Mouse (Mus musculus): ENCODE measurements around the gene Mob4. TPM values are rescaled to one million over a fixed set of nuclear protein-coding genes. Genes with fewer than 3 reads are reported as not detected.
"Not testable (repeated sequence)": the region's sequence is repeated elsewhere in the genome, so short reads cannot be mapped to it uniquely, and the experiment has no call there.

Gene Mob4
- polyA plus RNA-seq, 1 experiment from 2014 or later: 152 TPM

DNA sequence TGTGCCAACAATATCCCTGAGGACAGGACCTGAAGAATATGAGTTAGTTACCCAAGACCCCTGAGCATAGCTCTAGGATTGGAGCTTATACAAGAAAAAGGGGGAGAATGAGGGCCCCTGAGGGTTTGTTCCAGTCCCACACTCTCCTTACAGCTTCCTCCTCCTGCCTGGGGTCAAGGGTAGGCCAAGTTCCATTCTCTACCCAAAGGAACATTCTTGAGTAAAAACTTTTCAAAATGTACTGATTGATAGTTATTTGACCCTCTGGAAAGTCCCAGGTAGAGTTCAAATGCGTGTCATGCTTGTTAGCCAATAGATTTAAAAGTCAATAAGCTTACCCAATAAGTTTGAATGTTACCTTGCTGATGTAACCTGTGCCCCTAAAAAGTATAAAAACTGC lies 23.4 kb upstream of the Mob4 start:
- no peak overlapping the region for H3K9ac ChIP-seq
- H3K36me3 ChIP-seq: no peaks in the 10 kb centered on the region
- 0 out of 2 replicates have a peak, but pooled peaks cover 2% of the 10 kb centered on the region for H3K4me1 ChIP-seq (replicated peaks)
- 76% methylated on average over 1 of the region's 1 CpGs for WGBS
- no peak overlapping the region for H3K4me2 ChIP-seq (replicated peaks)
- no peak overlapping the region for H3K4me3 ChIP-seq (replicated peaks)
- no peaks in the 10 kb centered on the region for H3K27me3 ChIP-seq (replicated peaks)
- no peak for ATAC-seq
- H3K9me3 ChIP-seq: no peaks in the 10 kb centered on the region
- H3K27ac ChIP-seq: no peak overlapping the region

DNA sequence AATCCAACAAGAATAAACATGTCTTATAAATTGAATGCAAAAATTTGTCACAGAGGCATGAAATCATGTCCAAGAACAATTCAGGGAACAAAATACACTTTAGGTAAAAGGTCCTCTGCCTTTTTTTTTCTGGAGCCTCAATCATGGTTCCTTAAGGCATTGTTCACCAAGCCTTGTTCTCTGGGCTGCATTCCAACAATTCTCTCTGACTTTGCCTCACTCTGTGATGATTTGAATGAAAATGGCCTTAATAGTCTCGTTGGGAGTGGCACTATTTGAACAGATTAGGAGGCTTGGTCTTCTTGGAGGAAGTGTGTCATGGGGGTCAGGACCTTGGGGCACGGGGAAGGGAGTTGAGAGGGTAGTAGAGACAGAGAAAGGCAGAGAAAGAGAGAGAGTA lies 22.6 kb upstream of the Mob4 start:
- Histone ChIP-seq H3K36me3 (no peaks in the 10 kb centered on the region), H3K4me2 (replicated peaks) (no peak overlapping the region), H3K4me1 (replicated peaks) (0 out of 2 replicates have a peak, but pooled peaks cover 2% of the 10 kb centered on the region), H3K27ac (no peak overlapping the region), H3K9me3 (no peaks in the 10 kb centered on the region), H3K4me3 (replicated peaks) (no peak overlapping the region), H3K27me3 (replicated peaks) (no peaks in the 10 kb centered on the region), H3K9ac (no peak overlapping the region)
- no peak for ATAC-seq
- WGBS: 60% methylated on average over 2 of the region's 2 CpGs

DNA sequence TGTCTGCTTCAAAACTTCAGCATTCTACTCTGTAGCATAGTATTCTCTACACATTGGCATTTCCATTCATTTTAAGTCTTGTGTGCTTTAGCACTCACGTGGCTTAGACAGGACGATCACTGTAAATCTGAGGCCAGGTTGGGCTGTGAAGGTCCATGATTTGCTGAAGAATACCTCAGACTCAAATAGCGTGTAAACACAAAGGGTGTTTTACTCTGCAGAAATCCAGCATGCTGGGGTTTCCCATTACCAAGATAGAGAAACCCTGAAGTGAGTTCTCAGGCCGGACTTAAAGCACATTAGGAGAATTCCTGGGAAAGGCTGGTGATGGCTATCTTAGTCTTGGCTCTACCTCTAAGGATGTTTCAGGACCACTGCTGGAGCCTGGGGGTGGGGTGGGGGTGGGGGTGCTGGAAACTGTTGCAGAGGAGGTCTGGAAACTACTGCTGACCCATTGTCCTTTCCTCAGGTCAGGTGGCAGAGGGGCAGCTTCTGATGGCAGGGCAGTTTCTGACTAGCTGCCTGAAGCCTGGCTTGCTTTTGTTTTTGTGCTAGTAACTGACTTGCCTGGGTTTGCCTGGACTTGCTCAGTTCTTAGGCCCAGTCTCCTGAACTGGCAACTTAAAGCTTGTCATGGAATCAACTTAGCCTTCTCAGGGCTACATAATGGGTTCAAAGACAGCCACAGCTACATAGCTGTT lies 21.8 kb upstream of the Mob4 start:
- Histone ChIP-seq H3K4me3 (replicated peaks) (no peak overlapping the region), H3K27me3 (replicated peaks) (no peaks in the 10 kb centered on the region), H3K4me2 (replicated peaks) (no peak overlapping the region), H3K4me1 (replicated peaks) (0 out of 2 replicates have a peak, but pooled peaks cover 2% of the 10 kb centered on the region), H3K9me3 (no peaks in the 10 kb centered on the region), H3K27ac (no peak overlapping the region), H3K9ac (no peak overlapping the region), H3K36me3 (no peaks in the 10 kb centered on the region)
- no peak for ATAC-seq
- WGBS: 90% methylated on average over 4 of the region's 4 CpGs

DNA sequence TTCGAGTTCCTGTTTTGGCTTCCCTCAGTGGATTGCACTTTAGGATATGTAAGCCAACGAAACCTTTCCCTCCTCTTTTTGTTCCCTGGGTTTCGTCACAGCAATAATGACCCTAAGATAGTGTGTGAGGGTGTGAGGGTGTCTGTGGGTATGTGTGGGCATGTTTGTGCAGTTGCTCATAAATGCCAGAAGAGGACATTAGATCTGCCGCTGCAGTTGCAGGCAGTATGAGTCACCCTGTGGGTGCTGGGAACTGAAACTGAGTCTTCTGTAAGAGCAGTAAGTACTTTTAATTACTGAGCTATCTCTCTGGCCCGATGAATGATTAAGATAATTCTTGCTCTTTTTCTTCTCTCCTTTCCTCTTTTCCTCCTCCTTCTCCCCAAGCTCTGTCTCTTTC lies 8.0 kb upstream of the Mob4 start:
- H3K9ac ChIP-seq: no peak overlapping the region
- no peak for ATAC-seq
- WGBS: 78% methylated on average over 5 of the region's 5 CpGs
- no peak overlapping the region for H3K4me3 ChIP-seq (replicated peaks)
- no peak overlapping the region for H3K4me2 ChIP-seq (replicated peaks)
- H3K4me1 ChIP-seq (replicated peaks): no peaks in the 10 kb centered on the region
- H3K9me3 ChIP-seq: no peaks in the 10 kb centered on the region
- no peaks in the 10 kb centered on the region for H3K27me3 ChIP-seq (replicated peaks)
- H3K27ac ChIP-seq: no peak overlapping the region
- no peaks in the 10 kb centered on the region for H3K36me3 ChIP-seq

DNA sequence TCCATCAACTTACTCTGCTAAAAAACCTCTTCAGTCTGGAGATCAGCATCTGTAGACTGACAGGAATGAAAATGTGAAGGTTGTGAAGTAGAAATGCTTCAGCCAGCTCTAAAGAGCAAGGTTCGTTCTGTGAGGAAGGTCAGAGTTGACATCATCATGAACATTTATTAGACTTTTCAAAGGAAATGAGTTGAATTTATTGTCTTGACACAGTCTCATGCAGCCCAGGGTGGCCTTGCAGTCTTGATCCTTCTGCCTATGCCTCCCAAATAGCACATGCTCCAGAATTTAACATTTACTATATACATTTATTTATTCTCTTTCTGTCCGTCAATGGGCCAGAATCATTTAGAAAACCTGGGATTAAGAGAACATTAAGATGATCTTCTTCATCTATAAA lies 7.5 kb upstream of the Mob4 start:
- WGBS: 77% methylated on average over 2 of the region's 2 CpGs
- no peak overlapping the region for H3K4me3 ChIP-seq (replicated peaks)
- no peak for ATAC-seq
- no peaks in the 10 kb centered on the region for H3K9me3 ChIP-seq
- H3K27ac ChIP-seq: no peak overlapping the region
- no peak overlapping the region for H3K4me2 ChIP-seq (replicated peaks)
- no peak overlapping the region for H3K9ac ChIP-seq
- H3K4me1 ChIP-seq (replicated peaks): no peaks in the 10 kb centered on the region
- no peaks in the 10 kb centered on the region for H3K27me3 ChIP-seq (replicated peaks)
- no peaks in the 10 kb centered on the region for H3K36me3 ChIP-seq

DNA sequence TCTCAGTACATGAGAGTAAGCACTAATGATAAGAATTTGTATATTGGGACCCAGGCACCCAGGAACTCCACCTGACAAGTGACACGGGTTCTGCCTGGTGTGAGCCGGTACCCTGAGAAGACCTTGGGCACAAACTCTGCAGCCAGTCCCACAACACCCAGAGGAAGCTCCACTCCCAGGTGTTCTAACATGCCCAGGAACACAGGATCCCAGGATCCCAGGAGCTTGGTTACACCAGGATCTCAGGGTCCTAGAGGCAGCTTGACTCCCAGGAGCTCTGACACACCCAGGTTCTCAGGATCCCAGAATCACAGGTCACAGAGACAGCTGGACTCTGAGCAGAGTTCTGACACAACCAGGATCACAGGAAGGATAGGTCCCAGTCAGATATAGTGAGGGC lies 6.9 kb upstream of the Mob4 start:
- not testable (repeated sequence) for ATAC-seq; H3K36me3 ChIP-seq; H3K4me1 ChIP-seq (replicated peaks); H3K27ac ChIP-seq; H3K27me3 ChIP-seq (replicated peaks); H3K9me3 ChIP-seq; H3K4me2 ChIP-seq (replicated peaks); H3K4me3 ChIP-seq (replicated peaks); H3K9ac ChIP-seq
- WGBS: 92% methylated on average over 2 of the region's 2 CpGs

DNA sequence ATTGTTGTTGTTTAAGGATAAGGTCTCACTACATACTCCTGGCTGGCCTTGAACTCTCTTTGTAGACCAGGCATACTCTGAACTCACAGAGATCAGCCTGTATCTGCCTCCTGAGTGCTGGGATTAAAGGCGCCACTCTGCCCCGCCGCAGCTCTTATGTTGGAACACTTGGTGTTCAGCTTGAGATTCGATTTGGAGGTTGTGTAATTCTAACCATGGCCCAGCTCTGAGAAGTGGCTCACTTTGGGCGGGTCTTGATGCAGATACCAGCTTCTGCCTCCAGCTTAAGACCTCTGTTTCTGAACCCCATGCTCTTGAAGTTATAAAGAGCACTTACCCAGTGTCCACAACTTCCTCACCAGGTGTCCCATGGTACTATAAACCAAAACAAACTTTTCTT lies 1.3 kb upstream of the Mob4 start:
- Histone ChIP-seq H3K27me3 (replicated peaks) (no peaks in the 10 kb centered on the region), H3K27ac (no peak overlapping the region), H3K4me3 (replicated peaks) (no peak overlapping the region), H3K4me2 (replicated peaks) (no peak overlapping the region), H3K9ac (no peak overlapping the region), H3K4me1 (replicated peaks) (peaks cover 7% of the 10 kb centered on the region; the same call in 1 of the 2 replicates), H3K9me3 (no peaks in the 10 kb centered on the region), H3K36me3 (no peaks in the 10 kb centered on the region)
- 89% methylated on average over 5 of the region's 5 CpGs for WGBS
- ATAC-seq: no peak

DNA sequence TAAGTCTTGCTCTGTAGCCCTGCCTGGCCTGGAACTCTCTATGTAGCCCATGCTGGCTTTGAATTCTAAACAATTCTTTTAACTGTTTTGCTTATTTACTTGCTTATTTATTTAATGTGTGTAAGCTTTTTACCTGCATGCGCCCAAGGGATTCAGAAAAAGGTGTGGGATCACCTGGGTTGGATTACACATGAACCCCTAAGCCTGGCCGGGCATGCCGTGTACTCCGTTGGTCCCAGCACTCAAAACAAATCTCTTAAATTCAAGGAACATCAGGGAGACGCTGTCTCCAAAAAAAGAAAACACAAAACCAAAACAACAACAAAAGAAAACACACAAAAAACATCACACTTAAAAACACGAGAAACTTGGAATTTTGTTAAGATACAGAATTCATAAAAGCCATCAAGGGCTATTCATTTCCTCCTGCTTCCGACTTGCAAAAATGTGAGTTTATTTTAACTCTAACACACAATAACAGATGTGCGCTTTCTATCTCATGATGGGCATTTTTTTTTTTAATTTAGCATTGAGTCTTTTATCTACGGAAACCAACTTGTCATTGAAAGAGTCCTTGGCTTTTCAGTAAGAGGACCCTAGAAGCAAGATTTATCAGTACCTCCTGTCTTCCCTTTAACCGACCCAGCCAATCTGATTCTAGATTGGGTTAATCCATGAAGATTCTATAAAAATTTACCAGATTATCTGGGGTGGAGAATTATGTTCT lies 678 bp upstream of the Mob4 start:
- peaks cover 7% of the 10 kb centered on the region; the same call in 1 of the 2 replicates for H3K4me1 ChIP-seq (replicated peaks)
- H3K4me3 ChIP-seq (replicated peaks): peak overlapping the region; percentile 99
- H3K36me3 ChIP-seq: no peaks in the 10 kb centered on the region
- no peaks in the 10 kb centered on the region for H3K9me3 ChIP-seq
- peak overlapping the region; percentile 73 for H3K27ac ChIP-seq
- H3K9ac ChIP-seq: peak overlapping the region; percentile 39; the same call in 1 of the 2 replicates
- WGBS: 62% methylated on average over 10 of the region's 10 CpGs
- ATAC-seq: no peak
- H3K4me2 ChIP-seq (replicated peaks): peak overlapping the region; percentile 59
- H3K27me3 ChIP-seq (replicated peaks): no peaks in the 10 kb centered on the region

DNA sequence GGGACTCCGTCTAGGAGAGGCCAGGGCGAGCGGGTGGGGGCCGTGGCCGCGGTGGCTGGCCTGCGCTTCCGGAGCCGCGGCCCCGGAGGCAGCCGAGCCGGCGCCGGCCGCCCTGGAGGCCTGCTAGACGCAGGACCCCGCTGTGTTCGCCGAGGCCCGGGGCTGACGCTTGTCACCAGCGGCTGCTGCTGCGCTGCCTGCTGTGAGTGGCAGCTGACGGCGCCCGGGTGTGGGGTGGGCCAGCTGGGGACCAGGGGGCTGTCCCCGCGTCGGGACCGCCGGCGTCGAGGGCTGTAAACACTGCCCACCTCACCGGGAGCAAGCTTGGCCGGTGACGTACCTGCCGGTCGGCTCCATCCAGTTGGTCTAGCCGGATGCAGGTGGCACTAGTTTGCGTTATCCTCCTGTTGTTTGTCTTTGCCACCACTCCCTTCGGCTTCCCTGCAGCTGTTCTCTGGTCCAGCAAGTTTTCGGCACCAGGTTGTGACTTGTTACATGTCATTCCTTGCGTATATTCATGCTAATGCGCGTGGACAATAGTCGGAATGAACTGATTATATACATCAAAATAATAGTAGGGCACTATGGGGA lies 488 bp downstream of the Mob4 start:
- peak overlapping the region; percentile 59 for H3K4me2 ChIP-seq (replicated peaks)
- peak overlapping the region; percentile 99 for H3K9ac ChIP-seq
- WGBS: under 1% methylated on average over 47 of the region's 47 CpGs
- peak overlapping the region; percentile 99 for H3K4me3 ChIP-seq (replicated peaks)
- H3K9me3 ChIP-seq: no peaks in the 10 kb centered on the region; the same call in 1 of the 2 replicates
- H3K27ac ChIP-seq: peak overlapping the region; percentile 98
- ATAC-seq: peak; percentile 88; the same call in 1 of the 2 replicates
- H3K36me3 ChIP-seq: no peaks in the 10 kb centered on the region
- H3K4me1 ChIP-seq (replicated peaks): peaks cover 7% of the 10 kb centered on the region; the same call in 1 of the 2 replicates
- H3K27me3 ChIP-seq (replicated peaks): no peaks in the 10 kb centered on the region

DNA sequence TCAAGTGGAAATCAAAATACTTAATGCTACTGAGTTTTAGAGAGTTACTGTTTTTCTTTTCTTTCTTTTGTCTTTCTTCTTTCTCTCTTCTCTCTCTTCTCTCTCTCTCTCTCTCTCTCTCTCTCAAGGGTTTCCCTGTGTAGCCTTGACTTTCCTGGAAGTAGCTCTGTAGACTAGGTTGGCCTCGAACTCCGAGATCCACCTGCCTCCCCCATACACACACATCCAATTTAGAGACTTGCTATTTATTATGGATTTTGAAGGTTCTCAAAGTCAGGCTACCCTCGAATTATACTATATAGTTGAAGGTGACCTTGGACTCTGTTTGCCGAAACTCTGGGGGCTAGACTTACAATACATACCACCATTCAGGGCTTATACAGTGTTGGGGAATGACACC lies 1.3 kb downstream of the Mob4 start:
- Histone ChIP-seq H3K4me2 (replicated peaks) (peak overlapping the region; percentile 59), H3K9ac (peak overlapping the region; percentile 99; the same call in 1 of the 2 replicates), H3K9me3 (no peaks in the 10 kb centered on the region; the same call in 1 of the 2 replicates), H3K4me3 (replicated peaks) (peak overlapping the region; percentile 99), H3K36me3 (no peaks in the 10 kb centered on the region), H3K27ac (no peak overlapping the region), H3K27me3 (replicated peaks) (no peaks in the 10 kb centered on the region), H3K4me1 (replicated peaks) (peaks cover 7% of the 10 kb centered on the region; the same call in 1 of the 2 replicates)
- 53% methylated on average over 4 of the region's 4 CpGs for WGBS
- no peak for ATAC-seq

DNA sequence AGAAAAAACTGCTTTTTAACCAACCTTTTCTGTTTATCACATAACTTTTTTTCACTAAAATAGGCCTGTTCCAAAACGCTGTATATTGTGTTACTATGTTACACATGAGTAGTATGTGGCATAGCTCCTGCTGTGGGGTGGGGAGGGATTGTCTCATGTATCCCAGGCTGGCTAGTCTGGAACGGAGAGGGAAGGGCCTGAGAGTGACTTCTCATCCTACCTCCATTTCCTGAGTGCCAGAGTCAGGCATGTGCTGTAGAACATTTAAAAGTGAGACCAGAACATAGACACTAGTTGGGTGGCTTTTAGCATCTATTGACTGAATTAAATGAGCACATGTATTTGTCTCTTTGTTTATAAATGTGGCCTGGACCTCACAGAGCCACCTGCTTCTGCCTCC lies 2.1 kb downstream of the Mob4 start:
- Histone ChIP-seq H3K9me3 (no peaks in the 10 kb centered on the region; the same call in 1 of the 2 replicates), H3K4me2 (replicated peaks) (peak overlapping the region; percentile 36), H3K9ac (no peak overlapping the region), H3K4me1 (replicated peaks) (peaks cover 7% of the 10 kb centered on the region; the same call in 1 of the 2 replicates), H3K27me3 (replicated peaks) (no peaks in the 10 kb centered on the region), H3K27ac (no peak overlapping the region), H3K36me3 (no peaks in the 10 kb centered on the region), H3K4me3 (replicated peaks) (no peak overlapping the region)
- WGBS: 54% methylated on average over 2 of the region's 2 CpGs
- ATAC-seq: no peak

DNA sequence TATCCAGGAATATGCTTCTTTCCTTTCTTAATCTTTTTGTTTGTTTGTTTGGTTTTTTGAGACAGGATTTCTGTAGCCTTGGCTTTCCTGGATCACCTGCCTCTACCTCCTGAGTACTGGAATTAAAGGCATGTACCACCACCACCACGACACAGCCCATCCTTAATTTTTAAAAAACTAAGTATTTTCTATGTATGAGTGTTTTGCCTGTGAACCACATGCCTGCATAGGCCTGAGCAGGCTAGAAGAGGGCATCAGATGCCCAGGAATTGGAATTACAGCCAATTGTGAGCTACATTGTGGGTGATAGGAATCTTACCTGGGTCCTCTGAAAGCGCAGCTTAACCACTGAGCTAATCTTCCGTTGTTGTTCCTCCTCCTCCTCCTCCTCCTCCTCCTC lies 3.3 kb downstream of the Mob4 start:
- 97% methylated on average over 3 of the region's 3 CpGs for WGBS
- Histone ChIP-seq H3K4me3 (replicated peaks) (no peak overlapping the region), H3K4me1 (replicated peaks) (peaks cover 7% of the 10 kb centered on the region; the same call in 1 of the 2 replicates), H3K4me2 (replicated peaks) (no peak overlapping the region), H3K36me3 (0 out of 2 replicates have a peak, but pooled peaks cover 3% of the 10 kb centered on the region), H3K9ac (no peak overlapping the region), H3K9me3 (no peaks in the 10 kb centered on the region; the same call in 1 of the 2 replicates), H3K27ac (no peak overlapping the region), H3K27me3 (replicated peaks) (no peaks in the 10 kb centered on the region)
- no peak for ATAC-seq

All from intestine, embryonic 15.5 days (tissue).